Mouse (Mus musculus) ovary, postnatal 14 days (tissue): ENCODE measurements around the gene Arid1b.
A peak's percentile ranks its signal among the peaks of the same experiment; 100 is the strongest.

Source experiments
- DNase-seq: peaks from one replicate; pipeline ENCODE4 v3.0.0; 2022; ENCODE audit warnings: low spot score

The Arid1b gene

GRCm38 (mm10) chr17:4995561-4996051 is 1.5 kb downstream of the Arid1b start:
- DNase-seq, result peak; percentile 73

GRCm38 (mm10) chr17:4996121-4996813 is 2.1 kb downstream of the Arid1b start:
- DNase-seq, result peak; percentile 50

DNA sequence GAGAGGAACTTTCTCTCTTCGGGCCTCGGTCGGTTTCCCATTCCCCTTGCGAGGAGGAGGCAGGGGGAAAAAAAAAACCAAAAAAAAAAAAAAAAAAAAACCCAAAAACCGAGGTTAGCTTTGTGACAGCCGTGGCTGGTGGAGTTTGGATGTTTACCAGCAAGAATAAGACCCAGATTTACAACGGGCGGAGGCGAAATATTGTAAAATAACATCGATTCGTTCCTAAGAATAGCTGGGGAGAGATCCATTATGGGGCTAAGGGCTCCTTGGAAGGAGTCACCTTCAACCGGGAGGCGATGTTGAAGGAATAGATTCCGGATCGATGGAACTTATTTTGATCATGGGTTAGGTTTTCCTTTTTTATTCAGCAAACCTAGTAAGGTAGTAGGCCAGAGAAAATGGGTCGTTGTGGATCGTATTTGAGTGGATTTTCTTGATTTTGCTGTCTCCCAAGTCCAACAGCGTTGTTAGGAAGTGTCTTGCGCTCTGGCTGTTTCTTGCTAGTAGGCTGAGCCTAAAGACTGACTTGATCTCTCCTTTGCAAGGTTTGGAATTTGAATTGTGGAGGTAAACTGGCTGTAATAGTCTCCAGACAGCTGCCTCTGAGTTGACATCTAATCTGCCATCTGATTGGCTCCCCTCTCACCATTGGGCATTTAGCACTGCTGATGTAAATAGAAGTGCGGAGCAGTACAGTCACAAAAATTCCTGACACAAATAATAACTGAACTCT is 2.9 kb downstream of the Arid1b start:
- no peak for DNase-seq

GRCm38 (mm10) chr17:4997968-4998367 is 3.8 kb downstream of the Arid1b start:
- DNase-seq, result no peak

GRCm38 (mm10) chr17:4999256-4999655 is 5.1 kb downstream of the Arid1b start:
- DNase-seq, result no peak

DNA sequence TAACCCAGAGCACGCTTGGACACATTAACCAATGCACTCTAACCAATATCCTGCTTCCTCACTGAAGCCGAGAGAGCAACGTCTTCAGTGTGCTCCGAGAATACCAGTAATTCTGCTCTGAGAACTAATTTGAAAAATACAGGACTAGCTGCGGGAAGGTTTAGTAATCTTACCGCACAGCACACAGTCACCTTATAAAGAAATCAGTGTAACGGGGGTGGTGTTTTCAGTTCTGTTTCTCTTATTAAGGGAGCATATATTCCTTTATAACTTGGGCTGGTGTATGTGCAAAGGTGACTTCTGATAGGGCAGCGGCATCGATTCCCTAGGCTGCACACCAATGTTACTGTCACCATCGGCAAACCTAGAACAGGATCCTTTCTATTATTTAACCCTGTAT is 5.9 kb downstream of the Arid1b start:
- no peak for DNase-seq

DNA sequence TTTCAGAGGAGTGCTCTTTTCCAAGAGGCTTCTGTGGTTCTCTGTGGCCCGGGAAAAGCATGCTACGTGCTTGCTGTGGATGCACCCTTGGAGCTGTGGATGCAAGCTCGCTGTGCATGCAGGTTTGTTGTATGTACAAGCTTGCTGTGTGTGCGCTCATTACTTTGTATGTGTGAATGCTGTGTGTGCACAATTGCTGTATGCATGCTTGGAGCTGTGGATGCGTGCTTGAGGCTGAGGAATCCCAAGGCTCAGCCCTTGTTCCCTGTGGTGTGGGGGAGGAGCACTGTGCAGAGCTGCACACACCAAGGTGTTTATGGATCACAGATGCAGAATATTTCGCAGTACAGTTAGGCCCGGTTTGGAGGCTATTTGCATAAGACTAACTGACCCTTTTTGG is 6.7 kb downstream of the Arid1b start:
- DNase-seq, result no peak

DNA sequence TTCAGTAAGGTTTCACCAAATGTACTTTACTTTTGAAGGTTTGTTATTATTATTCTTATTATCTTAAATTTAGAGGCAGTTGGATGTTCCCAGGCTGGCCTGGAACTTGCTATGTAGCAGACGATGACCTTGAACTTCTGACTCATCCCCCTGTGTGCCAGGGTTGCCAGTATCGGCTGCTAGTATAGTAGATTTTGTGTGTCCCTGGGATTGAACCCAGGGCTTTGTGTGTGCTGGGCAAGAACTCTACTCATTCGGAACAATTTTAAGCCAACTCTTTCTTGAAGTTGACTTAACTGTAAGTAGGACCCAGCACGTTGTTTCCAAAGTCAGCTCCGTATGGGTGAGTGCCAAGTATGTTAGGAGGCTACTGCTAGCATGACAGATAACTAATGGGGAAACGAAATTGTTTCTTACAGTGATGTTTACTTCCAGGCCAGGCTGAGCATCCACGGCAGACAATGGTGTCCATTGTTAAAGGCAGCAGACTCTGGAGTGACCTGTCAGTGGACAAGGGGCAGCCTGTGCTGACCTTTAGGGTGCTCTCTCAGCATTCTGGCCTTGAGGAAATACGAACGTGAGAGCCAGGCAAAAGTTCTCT is 7.5 kb downstream of the Arid1b start:
- DNase-seq, result no peak

DNA sequence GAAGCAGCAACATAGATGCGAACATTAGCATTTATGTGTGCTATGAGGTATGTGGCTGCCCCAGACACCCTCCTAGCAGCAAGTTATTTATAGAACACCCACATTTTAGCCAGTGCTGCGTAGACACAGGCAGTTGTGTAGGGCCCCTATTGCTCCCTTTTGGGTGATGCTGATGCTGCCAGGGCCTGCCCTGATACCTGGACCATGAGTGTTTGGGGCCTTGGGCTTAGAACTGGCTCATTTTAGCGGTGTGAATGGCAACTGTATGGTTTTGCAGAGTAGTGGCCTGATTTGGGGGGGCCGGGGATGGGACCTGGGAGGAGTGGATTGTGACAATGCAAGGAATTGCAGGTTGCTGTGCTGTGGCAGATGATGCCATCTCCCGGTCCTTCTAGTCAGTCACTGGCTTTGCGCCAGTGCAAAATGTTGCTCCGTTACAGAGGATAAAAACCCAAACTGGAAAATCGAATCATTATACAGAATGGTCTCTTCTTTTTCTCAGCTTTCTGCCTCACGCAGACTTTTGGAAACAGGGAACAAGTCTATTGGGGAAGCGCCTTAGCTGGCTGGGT is 8.9 kb downstream of the Arid1b start:
- DNase-seq, result no peak

GRCm38 (mm10) chr17:5004266-5004665 is 10.1 kb downstream of the Arid1b start:
- DNase-seq, result no peak

DNA sequence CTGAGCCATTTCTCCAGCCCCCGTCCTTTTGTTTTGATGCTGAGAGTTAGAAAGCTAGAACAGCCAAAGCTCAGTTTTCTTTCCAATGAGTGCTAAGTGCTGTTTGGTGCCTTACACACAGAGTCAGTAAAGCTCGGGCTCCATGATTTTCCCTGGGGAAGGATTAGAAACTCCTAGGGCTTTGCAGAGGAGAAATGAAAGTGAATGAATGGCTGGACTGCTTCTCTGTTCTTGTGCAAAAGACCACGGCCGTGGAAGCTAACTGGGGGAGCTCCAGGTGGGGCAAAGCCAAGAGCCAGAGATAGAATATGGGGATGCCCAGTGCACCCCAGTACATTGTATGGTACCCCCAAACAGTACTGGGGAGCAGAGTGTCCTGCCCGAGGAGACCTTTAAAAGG is 10.6 kb downstream of the Arid1b start:
- DNase-seq, result no peak

GRCm38 (mm10) chr17:5005285-5005684 is 11.2 kb downstream of the Arid1b start:
- DNase-seq, result no peak

DNA sequence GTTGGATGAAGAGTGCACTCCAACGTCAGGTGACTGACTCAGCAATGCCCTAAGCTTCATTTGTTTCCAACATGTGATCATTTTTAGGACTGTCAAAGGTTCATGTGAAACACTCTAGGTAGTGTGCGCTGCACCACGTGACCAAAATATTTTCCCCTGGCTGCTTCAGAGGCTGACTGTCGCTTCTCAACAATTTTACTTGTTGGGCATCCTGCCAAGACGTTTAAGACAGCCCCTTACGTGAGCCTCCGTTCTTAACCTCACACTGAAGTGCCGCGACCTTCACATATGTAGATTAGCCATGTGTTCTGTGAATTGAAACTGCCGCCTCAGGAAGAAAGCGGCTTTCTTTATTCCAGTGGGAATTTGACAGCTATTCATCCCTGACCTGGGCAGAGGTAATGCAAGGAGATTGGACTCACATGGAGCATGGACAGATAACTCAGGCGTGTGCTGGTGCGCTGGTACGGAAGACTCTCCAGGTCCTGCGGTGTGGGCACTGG is 13.1 kb downstream of the Arid1b start:
- DNase-seq, result no peak

GRCm38 (mm10) chr17:5008236-5008635 is 14.1 kb downstream of the Arid1b start:
- no peak for DNase-seq

DNA sequence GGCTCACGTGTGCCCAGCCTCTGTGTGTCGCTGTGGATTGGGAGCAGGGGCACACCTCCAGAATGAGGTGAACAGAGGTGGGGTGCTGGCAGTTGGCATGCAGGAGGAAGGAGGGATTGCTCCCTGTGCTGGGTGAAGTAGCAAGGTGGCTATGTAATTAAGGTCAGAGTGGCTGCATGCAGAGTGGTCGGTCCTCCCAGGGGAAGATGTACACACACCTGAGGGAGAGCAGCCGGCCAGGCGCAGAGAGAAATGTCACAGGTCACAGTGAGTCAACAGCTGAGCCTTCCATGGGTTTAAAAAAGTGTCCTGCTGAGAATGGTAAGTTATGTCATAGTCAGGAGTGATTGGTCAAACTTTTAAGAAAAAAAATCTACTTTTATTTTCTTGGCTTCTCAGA is 14.6 kb downstream of the Arid1b start:
- no peak for DNase-seq

DNA sequence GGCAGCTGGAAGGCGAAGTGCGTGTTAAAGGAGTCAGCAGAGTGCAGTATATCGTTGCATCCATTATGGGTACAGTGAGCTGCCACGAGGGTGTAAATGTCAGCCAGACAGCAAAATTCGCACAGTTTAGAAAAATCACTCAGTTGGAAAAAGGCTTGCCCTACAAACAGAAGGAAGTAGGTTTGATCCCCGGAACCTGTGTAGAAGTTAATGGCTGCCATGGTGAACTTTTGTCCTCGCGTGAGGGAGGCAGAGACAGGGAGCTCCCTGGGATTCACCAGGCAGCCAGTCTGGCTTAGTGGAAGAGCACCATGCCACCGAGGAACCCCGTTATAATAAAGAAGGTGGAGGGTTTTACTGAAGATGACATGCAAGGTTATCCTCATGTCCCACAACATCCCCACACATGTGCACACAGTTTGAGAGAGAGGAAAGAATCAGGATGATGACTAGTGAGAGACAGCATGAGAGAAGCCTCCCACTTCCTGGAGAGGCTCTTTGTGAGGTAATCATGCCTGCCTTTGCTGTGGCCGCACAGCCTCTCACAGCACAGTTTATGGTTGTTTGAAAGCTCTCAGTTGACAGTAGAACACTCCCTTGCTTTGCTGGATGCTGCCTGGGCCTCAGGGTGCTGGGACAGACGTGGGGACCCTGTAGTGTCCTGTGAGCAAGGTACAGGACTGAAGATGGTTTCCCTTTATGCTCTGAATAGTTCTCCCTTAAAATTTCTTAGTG is 15.6 kb downstream of the Arid1b start:
- DNase-seq, result no peak

- no peak for DNase-seq
Observed at GRCm38 (mm10) chr17:5010781-5011180, 16.6 kb downstream of the Arid1b start.

GRCm38 (mm10) chr17:5012091-5012490 is 18.0 kb downstream of the Arid1b start:
- no peak for DNase-seq

- no peak for DNase-seq
Observed at GRCm38 (mm10) chr17:5012517-5012916, 18.4 kb downstream of the Arid1b start.

DNA sequence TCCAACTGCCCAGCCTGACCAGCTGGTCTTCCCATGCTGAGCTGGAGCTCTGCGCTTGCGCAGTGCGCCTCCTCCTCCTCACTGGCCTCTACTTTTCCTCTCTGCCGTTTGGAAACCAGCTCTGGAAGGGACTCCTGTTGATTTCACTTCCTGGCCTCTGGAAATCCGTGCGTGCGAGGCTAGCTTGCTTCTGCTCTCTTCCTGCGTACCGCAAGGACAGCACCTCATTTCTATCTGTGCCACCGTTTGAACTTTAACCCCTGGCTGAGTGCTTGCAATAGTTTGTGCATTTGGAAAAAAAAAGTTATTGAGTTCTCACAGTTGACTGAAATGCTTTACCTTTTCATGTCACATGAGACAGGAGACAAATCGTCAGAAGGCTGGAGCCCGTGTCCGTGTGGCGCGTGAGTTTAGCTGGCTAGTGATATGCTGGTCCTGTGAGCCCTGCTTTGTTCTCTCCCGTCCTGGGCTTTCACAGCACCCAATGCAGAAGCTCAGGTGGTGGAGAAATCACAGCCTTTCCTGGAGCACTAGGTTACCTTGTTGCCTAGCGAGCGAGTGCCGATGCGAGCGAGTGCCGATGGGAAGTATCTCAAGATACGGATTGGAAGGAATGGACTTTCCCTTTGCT is 20.3 kb downstream of the Arid1b start:
- DNase-seq, result no peak

GRCm38 (mm10) chr17:5016404-5016803 is 22.3 kb downstream of the Arid1b start:
- no peak for DNase-seq
